Mouse (Mus musculus) limb, embryonic 15.5 days (tissue): ENCODE measurements around the gene Sfxn2. TPM values are rescaled to one million over a fixed set of nuclear protein-coding genes. Genes with fewer than 3 reads are reported as not detected.
A peak's percentile ranks its signal among the peaks of the same experiment; 100 is the strongest.

Experiments used
- ATAC-seq: fragments of 200-750 bp; cut with Nextera tagmentation; 2 replicates; pipeline ENCODE4 v1.8.0; 2017; ENCODE audit warnings: low read depth, moderate TSS enrichment; ENCODE audit not compliant: insufficient number of reproducible peaks, low FRiP score, low TSS enrichment
- H3K27ac ChIP-seq: fragments of 300-500 bp; sonication (generic); 2 replicates; pipeline ENCODE4 v1.5.1; 2015; ENCODE audit warnings: moderate library complexity, mild to moderate bottlenecking, inconsistent platforms
- H3K27me3 ChIP-seq: fragments of 300-500 bp; sonication (generic); 2 replicates; pipeline ENCODE4 v1.6.1; 2015; ENCODE audit warnings: inconsistent platforms
- H3K36me3 ChIP-seq: fragments of 300-500 bp; sonication (generic); 2 replicates; pipeline ENCODE4 v1.6.1; 2015; ENCODE audit warnings: inconsistent platforms
- H3K4me1 ChIP-seq: fragments of 300-500 bp; sonication (generic); 2 replicates; pipeline ENCODE4 v1.6.1; 2015; ENCODE audit warnings: inconsistent platforms
- H3K4me2 ChIP-seq: fragments of 300-500 bp; sonication (generic); 2 replicates; pipeline ENCODE4 v1.6.1; 2015; ENCODE audit warnings: mild to moderate bottlenecking, inconsistent platforms
- H3K4me3 ChIP-seq: fragments of 300-500 bp; sonication (generic); 2 replicates; pipeline ENCODE4 v1.5.1; 2015; ENCODE audit warnings: mild to moderate bottlenecking, inconsistent platforms
- H3K9ac ChIP-seq: fragments of 300-500 bp; sonication (generic); 2 replicates; pipeline ENCODE4 v1.6.1; 2015; ENCODE audit warnings: inconsistent platforms
- H3K9me3 ChIP-seq: fragments of 300-500 bp; sonication (generic); 2 replicates; pipeline ENCODE4 v1.6.1; 2016; ENCODE audit warnings: inconsistent platforms
- whole genome bisulfite sequencing: fragments of 180-500 bp; shearing (Covaris S2); methylation state at CpG from one replicate; pipeline ENCODE4 v1.1.7; 2015; 5-methylcytosine and 5-hydroxymethylcytosine counted together
- polyA plus RNA-seq: library from polyadenylated mRNA; unstranded; fragments of >200 nt; fragmentation: Nextera tagmentation; extraction: Ambion mirVana; gene quantifications from 2 replicates; pipeline ENCODE4 v1.2.1, GENCODE M21; 2015

The Sfxn2 gene
- 22.3 and 23.5 TPM in 2 replicates for polyA plus RNA-seq

- peak; percentile 97 for ATAC-seq
- H3K27ac ChIP-seq: peak within 1 kb of the TSS; percentile 85
- WGBS: under 1% methylated on average over 63 of the region's 67 CpGs
Measured at GRCm38 (mm10) chr19:46572951-46573937, at the start of gene Sfxn2, which contains the start of gene Arl3. TSS of gene Sfxn2 (plus strand) at chr19:46573365. TSS of gene Arl3 (minus strand) at chr19:46573198.

DNA sequence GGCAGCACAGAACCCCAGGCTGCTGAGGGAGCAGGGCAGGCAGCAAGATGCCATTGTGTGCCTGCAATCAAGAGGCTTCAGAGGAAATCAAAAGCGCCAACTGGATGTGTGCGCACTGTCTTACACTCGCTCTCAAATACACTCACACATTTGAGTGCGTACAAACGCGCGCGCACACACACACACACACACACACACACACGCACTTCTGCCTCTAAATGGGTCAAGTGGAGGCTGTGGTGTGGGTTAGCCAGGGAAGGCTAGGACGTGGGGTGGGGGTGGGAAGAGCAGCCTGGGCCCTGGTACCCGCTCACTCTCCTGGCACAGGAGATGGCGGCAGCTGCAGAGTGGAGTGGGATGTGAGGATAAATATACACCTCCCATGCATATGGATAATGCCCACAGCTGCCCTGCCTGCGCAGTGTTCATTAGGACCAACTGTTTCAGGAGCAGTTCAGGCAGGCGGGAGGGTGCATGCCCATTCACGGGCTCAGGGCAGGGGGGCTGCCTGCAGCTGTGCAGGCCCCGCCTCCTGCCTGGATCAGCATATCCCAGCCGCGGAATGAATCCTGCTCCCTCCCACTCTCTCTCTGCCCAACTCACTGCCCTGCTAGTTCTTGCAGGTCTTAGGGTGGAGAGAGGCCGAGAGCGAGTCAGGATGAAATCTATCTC is 49.5 kb upstream of the Sfxn2 start:
- Histone ChIP-seq H3K9ac (peak overlapping the region; percentile 8; the same call in 1 of the 2 replicates), H3K4me1 (peaks cover 61% of the 10 kb centered on the region), H3K36me3 (no peaks in the 10 kb centered on the region), H3K27me3 (no peaks in the 10 kb centered on the region), H3K4me3 (peak overlapping the region; percentile 25), H3K27ac (peak overlapping the region; percentile 80), H3K9me3 (no peaks in the 10 kb centered on the region), H3K4me2 (peak overlapping the region; percentile 56)
- 9% methylated on average over 20 of the region's 20 CpGs for WGBS
- ATAC-seq: peak; percentile 88

More at GRCm38 (mm10) chr19:46572951-46573937, at the start of gene Sfxn2, which contains the start of gene Arl3:
- Histone ChIP-seq H3K27me3 (no peaks in the 10 kb centered on the region), H3K9me3 (no peaks in the 10 kb centered on the region), H3K4me2 (peak within 1 kb of the TSS; percentile 70), H3K9ac (peak within 1 kb of the TSS; percentile 68), H3K36me3 (no peaks in the 10 kb centered on the region), H3K4me1 (peaks cover 22% of the 10 kb centered on the region), H3K4me3 (peak within 1 kb of the TSS; percentile 71)

DNA sequence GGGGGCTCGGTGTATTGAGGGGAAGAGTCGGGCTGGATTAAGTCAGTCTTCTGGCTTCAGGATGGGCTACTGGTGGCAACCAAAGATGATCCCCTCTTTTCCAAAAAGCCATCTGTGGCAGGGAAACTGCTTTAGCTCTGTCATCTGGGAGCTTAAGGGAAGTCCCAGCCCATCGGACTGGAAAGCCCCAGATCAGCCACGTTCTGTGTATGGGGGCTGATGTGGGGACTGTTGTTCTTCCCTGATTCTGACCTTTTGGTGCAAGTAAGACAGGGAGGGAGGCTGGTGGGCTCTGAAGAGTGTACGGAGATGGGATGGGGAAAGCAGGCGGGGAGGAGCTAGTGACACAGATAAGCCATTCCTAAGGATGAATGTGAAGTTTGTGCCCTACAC is 49.0 kb upstream of the Sfxn2 start:
- H3K27me3 ChIP-seq: no peaks in the 10 kb centered on the region
- H3K36me3 ChIP-seq: no peaks in the 10 kb centered on the region
- peak overlapping the region; percentile 25 for H3K4me3 ChIP-seq
- H3K4me1 ChIP-seq: peaks cover 62% of the 10 kb centered on the region
- no peaks in the 10 kb centered on the region for H3K9me3 ChIP-seq
- peak overlapping the region; percentile 56 for H3K4me2 ChIP-seq
- ATAC-seq: no peak
- no peak overlapping the region for H3K9ac ChIP-seq
- peak overlapping the region; percentile 80 for H3K27ac ChIP-seq
- WGBS: 15% methylated on average over 6 of the region's 6 CpGs

DNA sequence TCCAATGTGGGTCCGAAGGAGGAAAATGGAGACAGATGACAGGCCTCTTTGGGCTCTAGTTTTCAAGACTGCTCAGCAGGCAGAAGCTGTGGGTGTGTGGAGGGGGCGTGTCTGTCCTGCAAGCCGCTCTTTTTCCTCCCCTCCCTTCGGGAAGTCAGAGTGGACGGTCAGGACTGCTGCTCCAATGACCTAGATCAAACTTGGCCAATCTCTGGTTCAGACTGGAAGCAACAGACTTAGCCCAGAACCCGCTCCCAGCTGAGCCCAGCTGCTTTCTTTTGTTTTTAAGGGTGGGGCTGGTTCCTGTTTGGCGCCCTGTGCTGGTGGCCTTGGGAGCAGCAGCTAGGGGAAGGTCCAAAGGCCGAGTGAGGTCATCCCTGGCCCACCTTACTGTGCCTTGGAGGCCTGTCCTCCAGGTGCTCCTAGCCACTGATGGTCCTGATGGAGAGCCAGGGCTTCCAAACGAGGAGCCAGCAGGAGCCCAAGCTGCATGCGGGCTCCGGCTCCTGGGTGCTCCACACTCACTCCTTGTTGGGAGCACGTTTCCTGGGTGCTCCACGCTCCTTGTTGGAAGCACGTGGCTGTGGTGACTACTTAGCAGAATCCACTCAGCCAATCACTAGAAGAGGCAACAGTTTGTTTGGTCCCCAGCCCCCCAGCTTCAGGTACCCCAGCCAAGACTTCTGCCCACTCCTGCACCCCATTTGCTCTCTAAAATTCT is 48.4 kb upstream of the Sfxn2 start:
- Histone ChIP-seq H3K36me3 (no peaks in the 10 kb centered on the region), H3K27ac (peak overlapping the region; percentile 80), H3K27me3 (no peaks in the 10 kb centered on the region), H3K9ac (no peak overlapping the region), H3K4me1 (peaks cover 66% of the 10 kb centered on the region), H3K4me2 (peak overlapping the region; percentile 56), H3K4me3 (no peak overlapping the region), H3K9me3 (no peaks in the 10 kb centered on the region)
- WGBS: 35% methylated on average over 14 of the region's 14 CpGs
- ATAC-seq: no peak

DNA sequence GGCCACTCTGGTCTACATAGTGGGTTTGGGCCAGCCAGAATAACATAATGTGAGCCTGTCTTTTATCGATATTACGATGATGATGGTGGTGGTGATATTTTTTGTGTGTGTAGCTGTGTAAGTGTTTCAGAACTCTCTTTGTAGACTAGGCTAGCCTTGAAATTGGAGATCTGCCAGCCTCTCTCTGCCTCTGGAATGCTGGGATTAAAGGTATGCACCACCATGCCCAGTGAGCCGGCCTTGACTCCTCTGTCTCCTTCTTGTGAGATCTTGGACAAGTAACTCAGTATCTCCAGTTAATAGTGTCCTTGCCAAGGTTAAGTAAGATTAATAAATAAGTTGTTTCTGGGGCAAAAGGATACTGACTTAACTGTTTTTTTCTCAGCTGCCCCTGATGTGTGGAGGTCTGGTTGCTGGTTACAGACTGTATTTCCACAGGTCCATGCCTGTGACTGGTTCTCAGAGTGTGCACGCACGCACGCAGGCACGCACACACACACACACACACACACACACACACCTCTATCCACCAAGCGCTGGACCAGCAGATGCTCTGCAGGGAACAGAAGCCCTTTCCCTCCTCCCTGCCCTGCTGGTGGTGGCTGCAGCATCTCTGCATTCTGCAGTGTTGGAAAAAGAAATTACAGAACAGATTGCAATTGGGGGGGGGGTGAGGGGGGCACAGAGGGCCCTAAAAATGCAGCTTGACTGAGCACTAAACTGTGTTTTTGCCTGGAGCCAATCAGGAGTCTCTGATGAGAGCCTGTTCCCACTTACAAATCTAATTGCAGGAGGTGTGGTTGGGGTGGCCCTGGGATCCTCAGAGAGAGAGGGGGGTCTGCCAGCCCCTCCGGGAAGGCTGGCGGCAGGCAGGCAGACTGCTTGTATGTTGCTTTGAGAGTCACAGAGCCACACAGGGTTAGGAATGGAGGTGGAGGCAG is 47.2 kb upstream of the Sfxn2 start:
- no peak for ATAC-seq
- Histone ChIP-seq H3K36me3 (no peaks in the 10 kb centered on the region), H3K9me3 (no peaks in the 10 kb centered on the region), H3K9ac (no peak overlapping the region), H3K27me3 (no peaks in the 10 kb centered on the region), H3K4me3 (no peak overlapping the region), H3K27ac (no peak overlapping the region), H3K4me2 (no peak overlapping the region), H3K4me1 (peaks cover 78% of the 10 kb centered on the region)
- WGBS: 34% methylated on average over 10 of the region's 10 CpGs

DNA sequence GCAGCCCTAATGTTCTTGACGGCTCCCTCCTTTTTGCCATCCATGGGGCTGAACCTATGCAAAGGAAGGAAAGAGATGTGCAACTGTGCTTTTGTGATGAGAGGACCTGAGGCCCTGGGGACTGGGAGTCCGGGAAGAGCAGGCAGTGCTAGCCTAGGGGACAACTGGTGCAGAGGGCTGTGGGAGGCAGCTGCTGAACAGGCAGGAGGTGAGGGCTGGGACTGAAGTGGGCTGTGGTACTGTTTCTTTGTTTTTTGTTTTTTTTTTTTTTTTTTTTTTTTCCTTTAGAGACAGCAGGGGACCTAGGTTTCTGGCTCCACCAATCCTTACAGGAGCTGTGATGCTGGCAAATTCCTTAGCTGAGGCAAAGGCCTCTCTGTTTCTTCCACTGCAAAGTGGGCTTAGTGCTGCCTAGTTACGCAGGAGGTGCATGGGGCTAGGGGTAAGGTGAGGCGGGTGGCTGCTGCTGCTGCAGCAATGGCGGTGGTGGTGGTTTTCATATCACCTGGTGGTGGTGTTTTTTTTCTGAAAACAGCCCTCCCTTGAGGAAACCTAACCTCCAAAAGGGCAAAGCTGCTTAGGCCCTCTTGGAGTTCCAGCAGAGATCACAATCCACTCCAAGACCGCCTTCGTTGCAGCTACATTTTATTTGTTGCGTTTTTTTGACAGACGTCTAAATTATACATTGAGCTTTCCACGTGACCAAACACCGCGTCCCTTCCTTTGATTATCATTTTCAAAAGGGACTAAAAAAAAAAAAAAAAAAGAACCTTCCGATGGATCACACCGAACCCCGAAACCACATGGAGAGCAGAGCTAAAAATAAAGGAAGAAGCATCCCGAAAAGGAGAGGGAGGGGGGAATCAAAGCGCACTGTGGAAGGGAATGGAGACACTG is 45.3 kb upstream of the Sfxn2 start:
- peaks cover 89% of the 10 kb centered on the region for H3K4me1 ChIP-seq
- ATAC-seq: no peak
- H3K9ac ChIP-seq: no peak overlapping the region
- no peak overlapping the region for H3K4me3 ChIP-seq
- H3K36me3 ChIP-seq: no peaks in the 10 kb centered on the region
- WGBS: 28% methylated on average over 17 of the region's 17 CpGs
- peak overlapping the region; percentile 44 for H3K4me2 ChIP-seq
- H3K9me3 ChIP-seq: no peaks in the 10 kb centered on the region
- H3K27me3 ChIP-seq: no peaks in the 10 kb centered on the region
- peak overlapping the region; percentile 67; the same call in 1 of the 2 replicates for H3K27ac ChIP-seq

DNA sequence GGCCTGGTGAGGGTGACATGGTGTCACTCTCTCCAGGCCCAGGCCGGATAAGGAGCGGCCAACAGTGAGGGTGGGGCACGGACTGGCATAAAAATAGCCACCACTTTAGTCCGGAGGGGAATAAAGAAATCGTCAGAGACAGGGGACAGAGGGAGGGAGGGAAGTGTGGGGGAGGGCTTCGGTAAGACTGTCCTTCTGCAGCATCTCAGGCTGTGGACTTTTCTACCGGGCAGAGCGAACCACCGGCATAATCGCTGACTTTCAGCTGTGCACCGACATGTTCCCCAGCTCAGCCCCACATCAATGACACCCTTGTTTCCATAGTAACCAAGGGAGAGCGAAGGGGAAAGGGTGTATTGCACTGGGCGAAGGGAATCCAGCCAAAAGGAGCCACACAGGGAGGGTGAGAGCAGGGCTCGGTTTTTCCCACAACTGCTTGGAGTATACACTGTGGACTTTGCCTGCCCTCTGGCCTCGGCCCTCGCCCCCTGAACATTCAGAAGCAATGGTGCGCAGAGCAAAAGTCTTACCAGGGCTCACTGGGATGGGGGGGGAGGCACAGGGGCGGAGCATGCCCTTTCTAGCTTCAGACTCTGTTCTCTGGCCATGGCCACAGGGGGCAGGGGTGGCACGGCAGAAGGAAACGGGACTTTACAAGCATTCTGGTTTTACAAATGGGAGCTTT is 44.5 kb upstream of the Sfxn2 start:
- peak; percentile 22; the same call in 1 of the 2 replicates for ATAC-seq
- peak overlapping the region; percentile 44 for H3K4me2 ChIP-seq
- H3K4me3 ChIP-seq: peak overlapping the region; percentile 22
- no peaks in the 10 kb centered on the region for H3K27me3 ChIP-seq
- H3K27ac ChIP-seq: peak overlapping the region; percentile 67
- H3K36me3 ChIP-seq: no peaks in the 10 kb centered on the region
- peaks cover 85% of the 10 kb centered on the region for H3K4me1 ChIP-seq
- H3K9ac ChIP-seq: 0 out of 2 replicates have a peak overlapping the region, but pooled peaks have one; percentile 14
- WGBS: 4% methylated on average over 20 of the region's 20 CpGs
- no peaks in the 10 kb centered on the region for H3K9me3 ChIP-seq

DNA sequence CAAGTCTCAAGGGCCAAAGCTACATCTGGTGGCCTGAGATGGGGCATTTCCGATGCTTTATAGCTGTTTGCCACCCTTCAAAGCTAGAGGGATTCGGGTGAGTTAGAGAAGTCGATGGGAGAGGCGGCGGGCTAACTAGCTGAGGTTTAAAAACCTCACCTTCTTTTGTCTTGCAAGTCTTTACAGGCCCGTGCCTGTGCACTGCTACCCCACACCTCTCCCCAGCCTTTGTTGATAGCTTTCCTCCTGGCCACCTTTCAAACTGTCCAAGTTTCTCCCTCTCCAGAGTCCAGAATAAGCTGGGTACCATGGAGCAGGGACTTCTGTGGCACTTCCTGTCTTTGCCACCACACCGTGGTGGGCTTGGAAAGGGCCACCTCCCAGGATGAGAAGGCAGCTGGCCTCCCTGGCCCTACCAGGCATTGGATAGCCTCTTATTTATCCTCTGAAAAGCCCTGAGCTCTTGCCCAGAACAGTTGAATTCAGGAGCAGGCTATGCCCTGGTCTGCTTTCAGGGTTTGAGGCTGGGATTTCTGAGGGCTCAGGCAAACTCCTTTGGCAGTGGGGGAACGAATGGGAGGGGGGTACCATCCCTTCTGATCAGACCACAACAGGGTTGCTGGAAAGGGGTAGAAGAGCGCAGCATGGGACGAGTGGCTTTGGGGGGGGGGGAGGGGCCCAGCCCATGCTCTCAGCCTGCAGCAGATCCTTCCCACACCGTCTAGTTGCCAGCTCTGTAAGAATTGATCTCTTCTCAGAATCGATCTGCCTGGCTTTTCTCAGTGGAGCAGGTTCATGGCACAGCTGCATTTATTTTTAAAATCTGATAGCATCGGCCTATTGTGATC is 43.3 kb upstream of the Sfxn2 start:
- ATAC-seq: no peak
- no peak overlapping the region for H3K9ac ChIP-seq
- H3K4me2 ChIP-seq: peak overlapping the region; percentile 44
- H3K4me3 ChIP-seq: no peak overlapping the region
- peak overlapping the region; percentile 67 for H3K27ac ChIP-seq
- no peaks in the 10 kb centered on the region for H3K27me3 ChIP-seq
- peaks cover 73% of the 10 kb centered on the region for H3K4me1 ChIP-seq
- 21% methylated on average over 13 of the region's 13 CpGs for WGBS
- no peaks in the 10 kb centered on the region for H3K36me3 ChIP-seq
- H3K9me3 ChIP-seq: no peaks in the 10 kb centered on the region

DNA sequence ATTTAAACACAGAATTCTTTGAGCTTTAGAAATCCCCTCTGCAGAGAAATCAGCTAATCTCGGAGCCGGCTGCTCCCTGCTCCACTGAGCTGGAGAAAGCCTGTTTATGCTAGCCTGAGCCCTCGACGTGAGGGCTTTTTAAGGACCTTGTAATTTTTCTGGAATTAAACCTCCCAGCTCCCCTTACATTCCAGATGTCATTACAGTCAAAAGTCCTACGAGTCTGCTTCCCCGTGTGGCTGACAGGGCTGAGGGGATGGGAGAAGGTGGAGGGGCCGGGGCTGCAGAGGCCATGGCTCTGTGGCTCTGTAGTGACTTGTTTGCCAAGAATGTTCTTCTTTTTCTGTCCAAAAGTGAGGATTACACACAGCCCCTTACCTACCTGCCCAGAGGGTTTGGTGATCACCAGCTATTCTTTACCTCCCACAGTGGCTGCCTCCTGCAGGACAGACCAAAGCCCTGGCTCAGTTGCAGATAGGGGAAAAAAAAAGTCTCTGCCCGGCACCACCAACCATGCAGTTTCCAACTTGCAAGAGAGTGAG is 42.6 kb upstream of the Sfxn2 start:
- peaks cover 68% of the 10 kb centered on the region for H3K4me1 ChIP-seq
- no peaks in the 10 kb centered on the region for H3K9me3 ChIP-seq
- WGBS: 16% methylated on average over 8 of the region's 8 CpGs
- H3K36me3 ChIP-seq: no peaks in the 10 kb centered on the region
- H3K27ac ChIP-seq: peak overlapping the region; percentile 67
- no peaks in the 10 kb centered on the region for H3K27me3 ChIP-seq
- ATAC-seq: no peak
- no peak overlapping the region for H3K4me2 ChIP-seq
- H3K9ac ChIP-seq: 0 out of 2 replicates have a peak overlapping the region, but pooled peaks have one; percentile 10
- no peak overlapping the region for H3K4me3 ChIP-seq
